Mouse (Mus musculus) thymus, postnatal 0 days (tissue): ENCODE measurements around the gene Adh1. TPM values are rescaled to one million over a fixed set of nuclear protein-coding genes. Genes with fewer than 3 reads are reported as not detected.

Experiments
- DNase-seq: peaks from one replicate; pipeline ENCODE4 v3.0.0-alpha.2; 2015; ENCODE audit warnings: low spot score
- polyA plus RNA-seq: library from polyadenylated mRNA; unstranded; fragments of >200 nt; fragmentation: Nextera tagmentation; extraction: Ambion mirVana; gene quantifications from 2 replicates; pipeline ENCODE4 v1.2.1, GENCODE M21; 2015

The Adh1 gene
- polyA plus RNA-seq, 1 experiment from 2014 or later, result 6.9 TPM

GRCm38 (mm10) chr3:138283831-138284230, 23.0 kb downstream of the Adh1 start:
- DNase-seq, result no peak

- no peak for DNase-seq
Observed at GRCm38 (mm10) chr3:138285986-138286385, 25.2 kb downstream of the Adh1 start.

- no peak for DNase-seq
Observed at GRCm38 (mm10) chr3:138287686-138288085, 26.9 kb downstream of the Adh1 start.

GRCm38 (mm10) chr3:138290672-138291071, 29.9 kb downstream of the Adh1 start:
- no peak for DNase-seq

- no peak for DNase-seq
Observed at GRCm38 (mm10) chr3:138291529-138292117, 30.8 kb downstream of the Adh1 start.

- DNase-seq, result no peak
Observed at GRCm38 (mm10) chr3:138293298-138293895, 32.6 kb downstream of the Adh1 start.

- DNase-seq, result no peak
Observed at GRCm38 (mm10) chr3:138300130-138300529, 39.3 kb downstream of the Adh1 start.

GRCm38 (mm10) chr3:138302676-138303075, 41.9 kb downstream of the Adh1 start:
- DNase-seq, result no peak

GRCm38 (mm10) chr3:138303771-138304488, 43.1 kb downstream of the Adh1 start:
- no peak for DNase-seq

GRCm38 (mm10) chr3:138304489-138304871, 43.7 kb downstream of the Adh1 start:
- no peak for DNase-seq

- DNase-seq, result no peak
Observed at GRCm38 (mm10) chr3:138305486-138306289, 44.9 kb downstream of the Adh1 start.

- no peak for DNase-seq
Observed at GRCm38 (mm10) chr3:138306290-138306683, 45.5 kb downstream of the Adh1 start.

- no peak for DNase-seq
Observed at GRCm38 (mm10) chr3:138309910-138310309, 49.1 kb downstream of the Adh1 start.

- no peak for DNase-seq
Observed at GRCm38 (mm10) chr3:138311015-138311414, 50.2 kb downstream of the Adh1 start.

GRCm38 (mm10) chr3:138312965-138313364, 52.2 kb downstream of the Adh1 start, which contains the start of gene Adh6a:
TSS of gene Adh6a (plus strand) at chr3:138313286.
- DNase-seq, result no peak

- DNase-seq, result no peak
Observed at GRCm38 (mm10) chr3:138316908-138317472, 56.2 kb downstream of the Adh1 start.

- DNase-seq, result no peak
Observed at GRCm38 (mm10) chr3:138325001-138325400, 64.2 kb downstream of the Adh1 start.

- DNase-seq, result no peak
Observed at GRCm38 (mm10) chr3:138325466-138325865, 64.7 kb downstream of the Adh1 start.

- no peak for DNase-seq
Observed at GRCm38 (mm10) chr3:138333910-138334309, 73.1 kb downstream of the Adh1 start.

GRCm38 (mm10) chr3:138334320-138334719, 73.5 kb downstream of the Adh1 start:
- DNase-seq, result peak; percentile 14

GRCm38 (mm10) chr3:138335566-138335965, 74.8 kb downstream of the Adh1 start:
- no peak for DNase-seq
